Mouse (Mus musculus): Measurements from ENCODE around the gene Kptn. TPM values are rescaled to one million over a fixed set of nuclear protein-coding genes. Genes with fewer than 3 reads are reported as not detected.
A peak's percentile ranks its signal among the peaks of the same experiment; 100 is the strongest.

Kptn gene
- polyA plus RNA-seq, 2 experiments, result 7.5 to 8.6 TPM

- no peak overlapping the region for H3K27ac ChIP-seq
- no peak for DNase-seq (ENCODE audit: low read depth in 3 of 3, low spot score in 3 of 3)
- WGBS (ENCODE audit: insufficient replicate concordance), result 36% methylated on average over 1 of the region's 1 CpGs
Measured at GRCm38 (mm10) chr7:16172586-16173140, 53.0 kb downstream of the Kptn start.

GRCm38 (mm10) chr7:16173146-16173545, 53.5 kb downstream of the Kptn start:
- TF ChIP-seq EP300 (IDR thresholded peaks at IDR 0.05; ENCODE audit: low read depth), result no peak
- no peak for TF ChIP-seq CTCF (IDR thresholded peaks at IDR 0.05; ENCODE audit: low read depth)
- Histone ChIP-seq H3K27me3 (ENCODE audit: control insufficient read depth, insufficient read depth, low read length) (peaks cover 18% of the 10 kb centered on the region), H3K4me3 (ENCODE audit: insufficient read depth in 1 of 2, low read depth in 2 of 2, low read length in 2 of 2) (no peak overlapping the region), H3K4me2 (ENCODE audit: low read depth) (no peak overlapping the region), H3K27ac (no peak overlapping the region), H3K4me1 (replicated peaks; ENCODE audit: control insufficient read depth in 2 of 2, insufficient read depth in 2 of 2, low read length in 1 of 2) (no peaks in the 10 kb centered on the region), H3K9ac (replicated peaks) (no peak overlapping the region), H3K9me3 (ENCODE audit: control insufficient read depth, low read length) (no peaks in the 10 kb centered on the region), H3K36me3 (replicated peaks; ENCODE audit: control insufficient read depth, insufficient read depth, low read depth) (no peaks in the 10 kb centered on the region)
- ATAC-seq (ENCODE audit: insufficient read depth) (no peak), DNase-seq (ENCODE audit: low read depth in 3 of 3, low spot score in 3 of 3) (no peak)
- WGBS (ENCODE audit: insufficient replicate concordance), result 40% methylated on average over 5 of the region's 5 CpGs

More at GRCm38 (mm10) chr7:16172586-16173140, 53.0 kb downstream of the Kptn start:
- Histone ChIP-seq H3K9ac (replicated peaks) (no peak overlapping the region), H3K4me1 (replicated peaks; ENCODE audit: control insufficient read depth in 2 of 2, insufficient read depth in 2 of 2, low read length in 1 of 2) (no peaks in the 10 kb centered on the region), H3K9me3 (ENCODE audit: control insufficient read depth, low read length) (no peaks in the 10 kb centered on the region), H3K27me3 (ENCODE audit: control insufficient read depth, insufficient read depth, low read length) (peaks cover 18% of the 10 kb centered on the region), H3K4me2 (ENCODE audit: low read depth) (no peak overlapping the region), H3K4me3 (ENCODE audit: insufficient read depth in 1 of 2, low read depth in 2 of 2, low read length in 2 of 2) (no peak overlapping the region), H3K36me3 (replicated peaks; ENCODE audit: control insufficient read depth, insufficient read depth, low read depth) (no peaks in the 10 kb centered on the region)
- no peak for TF ChIP-seq EP300 (IDR thresholded peaks at IDR 0.05; ENCODE audit: low read depth)
- TF ChIP-seq CTCF (IDR thresholded peaks at IDR 0.05; ENCODE audit: low read depth), result no peak
- ATAC-seq (ENCODE audit: insufficient read depth), result no peak

- DNase-seq (ENCODE audit: low read depth in 3 of 3, low spot score in 3 of 3) (no peak), ATAC-seq (ENCODE audit: insufficient read depth) (no peak)
- WGBS (ENCODE audit: insufficient replicate concordance), result 2% methylated on average over 40 of the region's 42 CpGs
- Histone ChIP-seq H3K9me3 (ENCODE audit: control insufficient read depth, low read length) (no peaks in the 10 kb centered on the region), H3K4me2 (ENCODE audit: low read depth) (peak within 1 kb of the TSS; percentile 52), H3K4me1 (replicated peaks; ENCODE audit: control insufficient read depth in 2 of 2, insufficient read depth in 2 of 2, low read length in 1 of 2) (no peaks in the 10 kb centered on the region), H3K36me3 (replicated peaks; ENCODE audit: control insufficient read depth, insufficient read depth, low read depth) (no peaks in the 10 kb centered on the region), H3K27me3 (ENCODE audit: control insufficient read depth, insufficient read depth, low read length) (peaks cover 18% of the 10 kb centered on the region), H3K4me3 (ENCODE audit: insufficient read depth in 1 of 2, low read depth in 2 of 2, low read length in 2 of 2) (peak within 1 kb of the TSS; percentile 36 to 39), H3K27ac (no peak within 1 kb of the TSS), H3K9ac (replicated peaks) (no peak within 1 kb of the TSS)
- TF ChIP-seq EP300 (IDR thresholded peaks at IDR 0.05; ENCODE audit: low read depth) (no peak), CTCF (IDR thresholded peaks at IDR 0.05; ENCODE audit: low read depth) (peak; percentile 36; the same call in 1 of the 2 replicates)
Measured at GRCm38 (mm10) chr7:16174597-16175541, 55.2 kb downstream of the Kptn start, which contains the start of gene Meis3. Gene Meis3 (plus strand): TSS chr7:16175090.

- H3K4me3 ChIP-seq (ENCODE audit: insufficient read depth in 1 of 2, low read depth in 2 of 2, low read length in 2 of 2), result peak overlapping the region; percentile 36 to 39; a peak in 3 of 4 replicates
- no peaks in the 10 kb centered on the region for H3K4me1 ChIP-seq (replicated peaks; ENCODE audit: control insufficient read depth in 2 of 2, insufficient read depth in 2 of 2, low read length in 1 of 2)
- ATAC-seq (ENCODE audit: insufficient read depth), result no peak
- peak overlapping the region; percentile 52 for H3K4me2 ChIP-seq (ENCODE audit: low read depth)
- 1% methylated on average over 8 of the region's 10 CpGs for WGBS (ENCODE audit: insufficient replicate concordance)
- no peaks in the 10 kb centered on the region for H3K36me3 ChIP-seq (replicated peaks; ENCODE audit: control insufficient read depth, insufficient read depth, low read depth)
- TF ChIP-seq EP300 (IDR thresholded peaks at IDR 0.05; ENCODE audit: low read depth) (no peak), CTCF (IDR thresholded peaks at IDR 0.05; ENCODE audit: low read depth) (no peak)
- H3K9ac ChIP-seq (replicated peaks), result no peak overlapping the region
- H3K9me3 ChIP-seq (ENCODE audit: control insufficient read depth, low read length), result no peaks in the 10 kb centered on the region
- no peak overlapping the region for H3K27ac ChIP-seq
- H3K27me3 ChIP-seq (ENCODE audit: control insufficient read depth, insufficient read depth, low read length), result peaks cover 18% of the 10 kb centered on the region
- no peak for DNase-seq (ENCODE audit: low read depth in 3 of 3, low spot score in 3 of 3)
Measured at GRCm38 (mm10) chr7:16175542-16175931, 55.8 kb downstream of the Kptn start.

Other genes with a start within 250 kb of the Kptn start
- gene Crx, start 239.9 kb upstream of the Kptn start, polyA plus RNA-seq (2012; rRNA removed), result not detected in 2 replicates
- gene Crx, start 239.9 kb upstream of the Kptn start, polyA plus RNA-seq (2014; fragmentation: Nextera tagmentation; extraction: Ambion mirVana), result not detected in 2 replicates
- gene Crxos, start 237.3 kb upstream of the Kptn start, polyA plus RNA-seq (2012; rRNA removed), result not detected in 2 replicates
- not detected in 2 replicates for gene Crxos, start 237.3 kb upstream of the Kptn start, polyA plus RNA-seq (2014; fragmentation: Nextera tagmentation; extraction: Ambion mirVana)
- gene Selenow, start 197.5 kb upstream of the Kptn start, polyA plus RNA-seq (2012; rRNA removed), result 169 and 186 TPM in 2 replicates
- gene Selenow, start 197.5 kb upstream of the Kptn start, polyA plus RNA-seq (2014; fragmentation: Nextera tagmentation; extraction: Ambion mirVana), result 334 and 343 TPM in 2 replicates
- 32.1 and 56.9 TPM in 2 replicates for gene Nop53, start 173.8 kb upstream of the Kptn start, polyA plus RNA-seq (2012; rRNA removed)
- 75.9 and 96.8 TPM in 2 replicates for gene Nop53, start 173.8 kb upstream of the Kptn start, polyA plus RNA-seq (2014; fragmentation: Nextera tagmentation; extraction: Ambion mirVana)
- 2.5 and 2.7 TPM in 2 replicates for gene Ehd2, start 152.3 kb upstream of the Kptn start, polyA plus RNA-seq (2012; rRNA removed)
- gene Ehd2, start 152.3 kb upstream of the Kptn start, polyA plus RNA-seq (2014; fragmentation: Nextera tagmentation; extraction: Ambion mirVana), result 3.0 and 3.2 TPM in 2 replicates
- gene Bicra, start 72.0 kb upstream of the Kptn start, polyA plus RNA-seq (2012; rRNA removed), result 1.8 and 2.2 TPM in 2 replicates
- gene Bicra, start 72.0 kb upstream of the Kptn start, polyA plus RNA-seq (2014; fragmentation: Nextera tagmentation; extraction: Ambion mirVana), result 0.83 and 1.5 TPM in 2 replicates
- gene Zfp541, start 58.1 kb upstream of the Kptn start, polyA plus RNA-seq (2012; rRNA removed), result 0.02 TPM in 1 of 2 replicates, not detected in the other
- not detected in 2 replicates for gene Zfp541, start 58.1 kb upstream of the Kptn start, polyA plus RNA-seq (2014; fragmentation: Nextera tagmentation; extraction: Ambion mirVana)
- gene Napa, start 21.4 kb upstream of the Kptn start, polyA plus RNA-seq (2012; rRNA removed), result 88.9 and 110 TPM in 2 replicates
- 107 and 112 TPM in 2 replicates for gene Napa, start 21.4 kb upstream of the Kptn start, polyA plus RNA-seq (2014; fragmentation: Nextera tagmentation; extraction: Ambion mirVana)
- 0.08 and 0.11 TPM in 2 replicates for gene Slc8a2, start 9.9 kb downstream of the Kptn start, polyA plus RNA-seq (2012; rRNA removed)
- not detected in 2 replicates for gene Slc8a2, start 9.9 kb downstream of the Kptn start, polyA plus RNA-seq (2014; fragmentation: Nextera tagmentation; extraction: Ambion mirVana)
- 1.2 and 1.6 TPM in 2 replicates for gene Meis3, start 55.2 kb downstream of the Kptn start, polyA plus RNA-seq (2012; rRNA removed)
- 0.70 and 1.0 TPM in 2 replicates for gene Meis3, start 55.2 kb downstream of the Kptn start, polyA plus RNA-seq (2014; fragmentation: Nextera tagmentation; extraction: Ambion mirVana)
- gene Dhx34, start 102.1 kb downstream of the Kptn start, polyA plus RNA-seq (2012; rRNA removed), result 5.0 and 5.3 TPM in 2 replicates
- gene Dhx34, start 102.1 kb downstream of the Kptn start, polyA plus RNA-seq (2014; fragmentation: Nextera tagmentation; extraction: Ambion mirVana), result 3.6 and 3.7 TPM in 2 replicates
- 0.47 and 0.56 TPM in 2 replicates for gene C5ar2, start 124.3 kb downstream of the Kptn start, polyA plus RNA-seq (2012; rRNA removed)
- gene C5ar2, start 124.3 kb downstream of the Kptn start, polyA plus RNA-seq (2014; fragmentation: Nextera tagmentation; extraction: Ambion mirVana), result 0.30 and 0.33 TPM in 2 replicates
- 0.95 and 1.1 TPM in 2 replicates for gene C5ar1, start 139.6 kb downstream of the Kptn start, polyA plus RNA-seq (2012; rRNA removed)
- 1.1 and 1.9 TPM in 2 replicates for gene C5ar1, start 139.6 kb downstream of the Kptn start, polyA plus RNA-seq (2014; fragmentation: Nextera tagmentation; extraction: Ambion mirVana)
- gene Inafm1, start 153.7 kb downstream of the Kptn start, polyA plus RNA-seq (2012; rRNA removed), result 7.9 and 8.3 TPM in 2 replicates
- gene Inafm1, start 153.7 kb downstream of the Kptn start, polyA plus RNA-seq (2014; fragmentation: Nextera tagmentation; extraction: Ambion mirVana), result 3.5 and 4.0 TPM in 2 replicates
- 15.9 and 24.7 TPM in 2 replicates for gene Ccdc9, start 166.9 kb downstream of the Kptn start, polyA plus RNA-seq (2012; rRNA removed)
- 4.2 and 7.6 TPM in 2 replicates for gene Ccdc9, start 166.9 kb downstream of the Kptn start, polyA plus RNA-seq (2014; fragmentation: Nextera tagmentation; extraction: Ambion mirVana)
- gene Bbc3, start 188.5 kb downstream of the Kptn start, polyA plus RNA-seq (2012; rRNA removed), result 3.2 and 3.8 TPM in 2 replicates
- gene Bbc3, start 188.5 kb downstream of the Kptn start, polyA plus RNA-seq (2014; fragmentation: Nextera tagmentation; extraction: Ambion mirVana), result 2.0 and 3.3 TPM in 2 replicates